Mouse (Mus musculus) midbrain, embryonic 16.5 days (tissue): ENCODE measurements around the gene Ism2. TPM values are rescaled to one million over a fixed set of nuclear protein-coding genes. Genes with fewer than 3 reads are reported as not detected.
"Not testable (repeated sequence)": the region's sequence is repeated elsewhere in the genome, so short reads cannot be mapped to it uniquely, and the experiment has no call there.

Experiments
- ATAC-seq: fragments of 200-750 bp; cut with Nextera tagmentation; 2 replicates; pipeline ENCODE4 v1.8.0; 2017; ENCODE audit warnings: moderate TSS enrichment
- H3K27ac ChIP-seq: fragments of 300-500 bp; sonication (generic); 2 replicates; pipeline ENCODE4 v1.5.1; 2014; ENCODE audit warnings: mild to moderate bottlenecking, low read length, mixed read lengths
- H3K27me3 ChIP-seq: fragments of 300-500 bp; sonication (generic); 2 replicates; pipeline ENCODE4 v1.6.1; 2014; ENCODE audit warnings: low read depth, low read length, mixed read lengths; ENCODE audit not compliant: control insufficient read depth, insufficient read depth
- H3K36me3 ChIP-seq: fragments of 300-500 bp; sonication (generic); 2 replicates; pipeline ENCODE4 v1.6.1; 2014; ENCODE audit warnings: mild to moderate bottlenecking, low read length, moderate library complexity, mixed read lengths; ENCODE audit not compliant: control insufficient read depth, insufficient read depth
- H3K4me1 ChIP-seq: fragments of 300-500 bp; sonication (generic); 2 replicates; pipeline ENCODE4 v1.6.1; 2014; ENCODE audit warnings: mild to moderate bottlenecking, low read length, mixed read lengths; ENCODE audit not compliant: control insufficient read depth, insufficient read depth
- H3K4me2 ChIP-seq: fragments of 300-500 bp; sonication (generic); 2 replicates; pipeline ENCODE4 v1.6.1; 2014; ENCODE audit warnings: mild to moderate bottlenecking, low read length, mixed read lengths
- H3K4me3 ChIP-seq: fragments of 300-500 bp; sonication (generic); 2 replicates; pipeline ENCODE4 v1.5.1; 2014; ENCODE audit warnings: low read depth, mild to moderate bottlenecking, low read length, moderate library complexity, mixed read lengths
- H3K9ac ChIP-seq: fragments of 300-500 bp; sonication (generic); 2 replicates; pipeline ENCODE4 v1.6.1; 2014; ENCODE audit warnings: low read depth, low read length, mixed read lengths
- H3K9me3 ChIP-seq: fragments of 300-500 bp; sonication (generic); replicated peaks from 2 replicates; pipeline ENCODE4 v1.6.1; 2014; ENCODE audit warnings: mild to moderate bottlenecking, low read length, mixed read lengths; ENCODE audit not compliant: control insufficient read depth, poor library complexity, severe bottlenecking
- WGBS: fragments of 180-500 bp; shearing (Covaris S2); extraction: QIAGEN DNeasy Blood & Tissue Kit; methylation state at CpG from one replicate; pipeline ENCODE4 v1.1.7; 2014; 5-methylcytosine and 5-hydroxymethylcytosine counted together
- polyA plus RNA-seq: library from polyadenylated mRNA; unstranded; fragments of >200 nt; fragmentation: Nextera tagmentation; extraction: Ambion mirVana; gene quantifications from 2 replicates; pipeline ENCODE4 v1.2.1, GENCODE M21; 2015

Gene Ism2
- polyA plus RNA-seq, 1 experiment from 2014 or later: 2.2 TPM

- Histone ChIP-seq H3K4me1 (no peaks in the 10 kb centered on the region), H3K4me2 (no peak overlapping the region), H3K4me3 (no peak overlapping the region), H3K27ac (no peak overlapping the region), H3K9ac (no peak overlapping the region), H3K27me3 (no peaks in the 10 kb centered on the region), H3K36me3 (no peaks in the 10 kb centered on the region), H3K9me3 (no peaks in the 10 kb centered on the region)
- no peak for ATAC-seq
- WGBS: 91% methylated on average over 4 of the region's 4 CpGs
Observed at GRCm38 (mm10) chr12:87282743-87283142, 16.8 kb downstream of the Ism2 start.

GRCm38 (mm10) chr12:87281766-87282165 lies 17.7 kb downstream of the Ism2 start:
- H3K9me3 ChIP-seq: no peaks in the 10 kb centered on the region
- H3K27me3 ChIP-seq: no peaks in the 10 kb centered on the region
- H3K4me3 ChIP-seq: no peak overlapping the region
- H3K27ac ChIP-seq: no peak overlapping the region
- H3K4me1 ChIP-seq: no peaks in the 10 kb centered on the region
- no peak overlapping the region for H3K4me2 ChIP-seq
- WGBS: 88% methylated on average over 1 of the region's 1 CpGs
- ATAC-seq: no peak
- H3K36me3 ChIP-seq: no peaks in the 10 kb centered on the region
- H3K9ac ChIP-seq: no peak overlapping the region

GRCm38 (mm10) chr12:87279879-87280278 lies 19.6 kb downstream of the Ism2 start:
- H3K4me2 ChIP-seq: no peak overlapping the region
- H3K4me3 ChIP-seq: no peak overlapping the region
- no peak for ATAC-seq
- peaks cover 12% of the 10 kb centered on the region for H3K36me3 ChIP-seq
- no peaks in the 10 kb centered on the region for H3K27me3 ChIP-seq
- H3K4me1 ChIP-seq: no peaks in the 10 kb centered on the region
- no peaks in the 10 kb centered on the region for H3K9me3 ChIP-seq
- no peak overlapping the region for H3K9ac ChIP-seq
- no peak overlapping the region for H3K27ac ChIP-seq
- 44% methylated on average over 14 of the region's 14 CpGs for WGBS

DNA sequence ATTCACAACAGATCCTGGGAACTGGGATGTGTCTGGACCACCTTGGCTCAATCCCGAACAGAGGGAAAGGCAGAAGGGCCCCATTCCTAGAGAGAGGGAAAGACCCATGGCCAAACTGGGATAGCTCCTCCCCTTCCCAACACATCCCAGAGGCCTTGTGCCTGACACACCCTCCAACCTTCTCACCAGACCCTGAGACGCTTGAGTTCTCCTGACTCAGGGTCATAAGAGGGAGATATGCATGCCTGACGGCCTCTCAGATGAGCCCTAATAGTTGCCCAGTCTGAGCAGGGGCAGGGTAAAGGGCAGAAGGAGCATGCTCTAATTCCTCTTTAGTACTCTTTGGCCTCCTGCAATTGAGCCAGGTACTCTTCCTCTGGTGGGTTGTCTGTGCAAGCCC lies 20.2 kb downstream of the Ism2 start:
- no peak overlapping the region for H3K4me3 ChIP-seq
- H3K36me3 ChIP-seq: peaks cover 13% of the 10 kb centered on the region
- no peaks in the 10 kb centered on the region for H3K4me1 ChIP-seq
- no peak overlapping the region for H3K4me2 ChIP-seq
- H3K9ac ChIP-seq: no peak overlapping the region
- H3K9me3 ChIP-seq: no peaks in the 10 kb centered on the region
- no peaks in the 10 kb centered on the region for H3K27me3 ChIP-seq
- no peak for ATAC-seq
- 62% methylated on average over 3 of the region's 3 CpGs for WGBS
- H3K27ac ChIP-seq: no peak overlapping the region

- no peak for ATAC-seq
- no peaks in the 10 kb centered on the region for H3K27me3 ChIP-seq
- WGBS: 21% methylated on average over 6 of the region's 6 CpGs
Observed at GRCm38 (mm10) chr12:87278118-87278730, 21.3 kb downstream of the Ism2 start.

GRCm38 (mm10) chr12:87277251-87277650 lies 22.3 kb downstream of the Ism2 start:
- not testable (repeated sequence) for H3K4me2 ChIP-seq, H3K4me3 ChIP-seq, H3K27me3 ChIP-seq, H3K4me1 ChIP-seq, ATAC-seq, H3K9me3 ChIP-seq, H3K9ac ChIP-seq, H3K27ac ChIP-seq
- WGBS: 89% methylated on average over 4 of the region's 4 CpGs
- H3K36me3 ChIP-seq: peaks cover 25% of the 10 kb centered on the region

More at GRCm38 (mm10) chr12:87278118-87278730, 21.3 kb downstream of the Ism2 start:
- Histone ChIP-seq H3K4me3 (no peak overlapping the region), H3K9me3 (no peaks in the 10 kb centered on the region), H3K9ac (no peak overlapping the region), H3K27ac (no peak overlapping the region), H3K36me3 (peaks cover 15% of the 10 kb centered on the region), H3K4me1 (no peaks in the 10 kb centered on the region), H3K4me2 (no peak overlapping the region)

- no peak overlapping the region for H3K4me2 ChIP-seq
- no peak overlapping the region for H3K9ac ChIP-seq
- H3K9me3 ChIP-seq: no peaks in the 10 kb centered on the region
- peaks cover 37% of the 10 kb centered on the region for H3K36me3 ChIP-seq
- H3K4me3 ChIP-seq: no peak overlapping the region
- no peaks in the 10 kb centered on the region for H3K27me3 ChIP-seq
- H3K4me1 ChIP-seq: no peaks in the 10 kb centered on the region
- ATAC-seq: no peak
- H3K27ac ChIP-seq: no peak overlapping the region
- 89% methylated on average over 9 of the region's 9 CpGs for WGBS
Observed at GRCm38 (mm10) chr12:87274853-87275831, 24.4 kb downstream of the Ism2 start.

DNA sequence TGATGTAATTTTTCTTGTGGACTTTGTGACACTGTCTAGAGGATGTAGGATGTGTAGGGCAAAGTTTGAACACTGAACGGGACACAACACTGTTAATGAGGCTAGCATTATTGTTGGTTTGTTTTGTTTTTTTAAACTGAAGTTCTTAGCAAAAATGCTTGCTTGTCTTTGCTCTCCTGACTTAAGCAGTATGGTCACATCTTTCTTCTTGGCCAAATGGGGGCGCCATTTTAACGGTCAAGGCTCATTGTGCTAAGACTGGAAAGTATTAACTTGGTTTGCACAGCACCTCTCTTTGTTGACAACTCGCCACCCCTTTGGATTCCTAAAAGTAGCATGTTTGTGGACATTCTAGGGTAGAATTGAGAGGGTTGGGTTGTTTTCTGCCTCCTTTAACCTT lies 31.8 kb downstream of the Ism2 start:
- 27% methylated on average over 4 of the region's 4 CpGs for WGBS
- Histone ChIP-seq H3K36me3 (peaks cover 29% of the 10 kb centered on the region), H3K4me1 (peaks cover 21% of the 10 kb centered on the region), H3K9ac (no peak overlapping the region), H3K4me2 (peak overlapping the region; percentile 88), H3K27ac (no peak overlapping the region), H3K27me3 (no peaks in the 10 kb centered on the region), H3K4me3 (peak overlapping the region; percentile 72), H3K9me3 (no peaks in the 10 kb centered on the region)
- no peak for ATAC-seq
